Mouse (Mus musculus) hindbrain, embryonic 13.5 days (tissue): ENCODE measurements around the gene Castor2. TPM values are rescaled to one million over a fixed set of nuclear protein-coding genes. Genes with fewer than 3 reads are reported as not detected.

Source experiments
- ATAC-seq: fragments of 200-750 bp; cut with Nextera tagmentation; 2 replicates; pipeline ENCODE4 v1.8.0; 2017; ENCODE audit warnings: moderate TSS enrichment; ENCODE audit not compliant: low FRiP score
- H3K27ac ChIP-seq: fragments of 300-500 bp; sonication (generic); 2 replicates; pipeline ENCODE4 v1.5.1; 2015; ENCODE audit warnings: inconsistent platforms, mild to moderate bottlenecking, moderate library complexity
- H3K27me3 ChIP-seq: fragments of 300-500 bp; sonication (generic); 2 replicates; pipeline ENCODE4 v1.6.1; 2015; ENCODE audit warnings: mild to moderate bottlenecking, inconsistent platforms
- H3K36me3 ChIP-seq: fragments of 300-500 bp; sonication (generic); 2 replicates; pipeline ENCODE4 v1.6.1; 2015; ENCODE audit warnings: mild to moderate bottlenecking, inconsistent platforms
- H3K4me1 ChIP-seq: fragments of 300-500 bp; sonication (generic); replicated peaks from 2 replicates; pipeline ENCODE4 v1.6.1; 2015; ENCODE audit warnings: inconsistent platforms
- H3K4me2 ChIP-seq: fragments of 300-500 bp; sonication (generic); 2 replicates; pipeline ENCODE4 v1.6.1; 2015; ENCODE audit warnings: inconsistent platforms, mild to moderate bottlenecking, moderate library complexity
- H3K4me3 ChIP-seq: fragments of 300-500 bp; sonication (generic); 2 replicates; pipeline ENCODE4 v1.5.1; 2015; ENCODE audit warnings: mild to moderate bottlenecking, inconsistent platforms
- H3K9ac ChIP-seq: fragments of 300-500 bp; sonication (generic); 2 replicates; pipeline ENCODE4 v1.6.1; 2015; ENCODE audit warnings: mild to moderate bottlenecking, inconsistent platforms
- H3K9me3 ChIP-seq: fragments of 300-500 bp; sonication (generic); 2 replicates; pipeline ENCODE4 v1.6.1; 2016; ENCODE audit warnings: inconsistent platforms
- WGBS: fragments of 180-500 bp; shearing (Covaris S2); methylation state at CpG from one replicate; pipeline ENCODE4 v1.1.7; 2015; 5-methylcytosine and 5-hydroxymethylcytosine counted together
- polyA plus RNA-seq: library from polyadenylated mRNA; unstranded; fragments of >200 nt; fragmentation: Nextera tagmentation; extraction: Ambion mirVana; gene quantifications from 2 replicates; pipeline ENCODE4 v1.2.1, GENCODE M21; 2015

The Castor2 gene
- polyA plus RNA-seq, 1 experiment from 2014 or later: 29.3 TPM

- WGBS: 89% methylated on average over 5 of the region's 5 CpGs
- Histone ChIP-seq H3K36me3 (peaks cover 65% of the 10 kb centered on the region), H3K4me3 (no peak overlapping the region), H3K27ac (no peak overlapping the region), H3K4me1 (0 out of 2 replicates have a peak, but pooled peaks cover 4% of the 10 kb centered on the region), H3K4me2 (no peak overlapping the region), H3K9ac (no peak overlapping the region), H3K9me3 (no peaks in the 10 kb centered on the region), H3K27me3 (no peaks in the 10 kb centered on the region)
- ATAC-seq: no peak
Observed at GRCm38 (mm10) chr5:134114981-134115380, 15.5 kb downstream of the Castor2 start.

DNA sequence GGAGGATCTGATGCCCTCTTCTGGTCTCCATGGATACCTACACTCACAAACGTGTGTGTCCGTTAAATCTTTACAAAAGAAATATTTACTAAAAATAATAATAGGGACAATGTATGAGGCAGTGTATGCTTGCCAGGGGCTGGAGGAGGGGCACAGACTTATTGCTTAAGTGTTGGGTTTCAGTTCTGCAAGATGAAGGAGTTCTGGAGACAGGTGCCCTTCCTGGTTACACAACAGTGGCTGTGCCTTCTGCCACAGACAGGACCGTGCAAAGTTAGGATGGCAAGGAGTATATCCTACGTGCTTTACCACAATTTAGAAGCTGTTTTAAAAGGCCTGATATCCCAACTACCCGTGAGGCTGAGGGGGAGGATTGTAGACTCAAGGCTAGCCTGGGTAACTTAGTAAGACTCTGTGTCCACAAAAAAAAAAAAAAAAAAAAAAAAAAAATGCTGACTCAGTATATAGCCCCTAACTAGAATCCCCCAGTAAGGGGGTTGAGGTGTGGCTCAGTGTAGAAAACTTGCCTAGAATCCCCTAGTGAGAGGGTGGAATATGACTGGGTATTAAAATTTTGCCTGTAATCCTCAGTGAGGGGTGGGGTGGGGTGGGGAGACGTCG, 16.2 kb downstream of the Castor2 start:
- Histone ChIP-seq H3K27me3 (no peaks in the 10 kb centered on the region), H3K4me1 (0 out of 2 replicates have a peak, but pooled peaks cover 4% of the 10 kb centered on the region), H3K4me3 (no peak overlapping the region), H3K27ac (no peak overlapping the region), H3K4me2 (no peak overlapping the region), H3K9ac (no peak overlapping the region), H3K9me3 (no peaks in the 10 kb centered on the region), H3K36me3 (peaks cover 57% of the 10 kb centered on the region)
- no peak for ATAC-seq
- WGBS: 94% methylated on average over 7 of the region's 7 CpGs

- Histone ChIP-seq H3K9me3 (no peaks in the 10 kb centered on the region), H3K4me3 (no peak overlapping the region), H3K36me3 (peaks cover 32% of the 10 kb centered on the region), H3K27me3 (no peaks in the 10 kb centered on the region), H3K9ac (no peak overlapping the region), H3K4me2 (no peak overlapping the region), H3K4me1 (peaks cover 11% of the 10 kb centered on the region), H3K27ac (no peak overlapping the region)
- no peak for ATAC-seq
- whole genome bisulfite sequencing: 94% methylated on average over 15 of the region's 15 CpGs
Observed at GRCm38 (mm10) chr5:134118798-134119407, 19.4 kb downstream of the Castor2 start.

GRCm38 (mm10) chr5:134119481-134120120, 20.1 kb downstream of the Castor2 start:
- ATAC-seq: no peak
- H3K4me1 ChIP-seq: peaks cover 11% of the 10 kb centered on the region
- H3K9me3 ChIP-seq: no peaks in the 10 kb centered on the region
- WGBS: 75% methylated on average over 10 of the region's 10 CpGs
- no peak overlapping the region for H3K27ac ChIP-seq
- H3K9ac ChIP-seq: no peak overlapping the region
- H3K4me2 ChIP-seq: no peak overlapping the region
- H3K36me3 ChIP-seq: peaks cover 32% of the 10 kb centered on the region
- no peaks in the 10 kb centered on the region for H3K27me3 ChIP-seq
- H3K4me3 ChIP-seq: no peak overlapping the region

- Histone ChIP-seq H3K36me3 (peaks cover 36% of the 10 kb centered on the region), H3K4me1 (peaks cover 11% of the 10 kb centered on the region), H3K4me2 (no peak overlapping the region), H3K4me3 (no peak overlapping the region), H3K9ac (no peak overlapping the region), H3K27me3 (no peaks in the 10 kb centered on the region), H3K9me3 (no peaks in the 10 kb centered on the region), H3K27ac (no peak overlapping the region; the same call in 1 of the 2 replicates)
- 85% methylated on average over 3 of the region's 3 CpGs for WGBS
- ATAC-seq: no peak
Observed at GRCm38 (mm10) chr5:134120135-134120534, 20.6 kb downstream of the Castor2 start.

- no peaks in the 10 kb centered on the region for H3K9me3 ChIP-seq
- no peak for ATAC-seq
- H3K4me3 ChIP-seq: no peak overlapping the region
- peaks cover 11% of the 10 kb centered on the region for H3K4me1 ChIP-seq
- peaks cover 45% of the 10 kb centered on the region for H3K36me3 ChIP-seq
- no peak overlapping the region for H3K9ac ChIP-seq
- 57% methylated on average over 9 of the region's 9 CpGs for WGBS
- no peak overlapping the region for H3K4me2 ChIP-seq
- H3K27ac ChIP-seq: no peak overlapping the region
- H3K27me3 ChIP-seq: no peaks in the 10 kb centered on the region
Observed at GRCm38 (mm10) chr5:134121138-134121892, 21.8 kb downstream of the Castor2 start.

DNA sequence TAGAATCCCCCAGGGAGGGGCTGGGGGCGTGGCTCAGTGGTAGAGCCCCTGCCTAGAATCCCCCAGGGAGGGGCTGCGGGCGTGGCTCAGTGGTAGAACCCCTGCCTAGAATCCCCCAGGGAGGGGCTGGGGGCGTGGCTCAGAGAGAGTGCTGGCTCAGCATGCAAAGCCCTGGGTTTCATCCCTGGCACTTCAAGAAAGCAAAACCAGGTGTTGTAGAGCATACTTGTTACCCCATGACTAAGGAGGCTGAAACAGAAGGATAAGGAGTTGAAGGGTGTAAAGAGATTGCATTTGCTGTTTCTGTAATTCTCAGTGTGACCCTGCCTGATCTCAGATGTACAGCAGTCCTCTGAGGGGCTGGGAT, 22.4 kb downstream of the Castor2 start:
- Histone ChIP-seq H3K27ac (no peak overlapping the region), H3K27me3 (no peaks in the 10 kb centered on the region), H3K9me3 (no peaks in the 10 kb centered on the region), H3K36me3 (peaks cover 50% of the 10 kb centered on the region), H3K4me1 (peaks cover 11% of the 10 kb centered on the region), H3K4me2 (no peak overlapping the region), H3K4me3 (no peak overlapping the region), H3K9ac (no peak overlapping the region)
- 83% methylated on average over 4 of the region's 4 CpGs for WGBS
- ATAC-seq: no peak

DNA sequence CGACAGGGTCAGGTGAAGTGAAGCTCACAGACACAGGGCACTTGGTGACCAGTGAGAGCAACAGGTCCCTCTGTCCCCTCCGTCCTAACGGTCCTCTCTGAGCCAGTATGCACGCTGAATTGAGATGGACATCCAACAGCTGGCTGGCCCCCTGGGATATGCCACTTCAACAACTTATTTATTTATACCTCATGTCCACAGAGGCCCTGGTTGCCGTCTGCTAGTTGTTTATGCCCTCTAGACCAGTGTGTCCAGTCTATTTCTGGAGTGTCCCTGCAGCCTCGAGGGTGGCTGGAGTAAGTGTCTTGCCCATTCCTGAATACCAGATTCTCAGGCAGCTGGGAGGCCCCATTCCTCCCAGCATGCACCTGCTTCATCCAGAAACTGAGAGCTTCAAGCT, 24.3 kb downstream of the Castor2 start:
- no peak for ATAC-seq
- 75% methylated on average over 6 of the region's 6 CpGs for WGBS
- Histone ChIP-seq H3K4me1 (peaks cover 11% of the 10 kb centered on the region), H3K9ac (no peak overlapping the region), H3K4me2 (no peak overlapping the region), H3K36me3 (peaks cover 49% of the 10 kb centered on the region), H3K27ac (no peak overlapping the region), H3K27me3 (no peaks in the 10 kb centered on the region), H3K4me3 (no peak overlapping the region), H3K9me3 (no peaks in the 10 kb centered on the region)

DNA sequence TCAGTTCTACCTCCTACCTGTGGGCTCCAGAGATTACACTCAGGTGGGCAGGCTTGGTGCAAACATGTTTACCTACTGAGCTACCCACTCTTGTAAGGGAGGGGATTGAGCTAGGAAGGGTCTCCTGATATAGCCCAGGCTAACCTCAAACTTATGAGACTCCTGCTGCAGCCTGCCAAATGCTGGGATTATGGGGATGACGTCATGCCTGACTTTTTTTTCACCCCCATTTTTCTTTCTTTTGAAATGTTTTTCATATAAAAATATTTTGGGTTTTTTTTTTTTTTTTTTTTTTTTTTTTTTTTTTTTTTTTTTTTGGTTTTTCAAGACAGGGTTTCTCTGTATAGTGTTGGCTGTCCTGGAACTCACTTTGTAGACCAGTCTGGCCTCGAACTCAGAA, 26.7 kb downstream of the Castor2 start:
- ATAC-seq: no peak
- H3K27ac ChIP-seq: no peak overlapping the region
- H3K36me3 ChIP-seq: peaks cover 44% of the 10 kb centered on the region
- H3K27me3 ChIP-seq: no peaks in the 10 kb centered on the region
- no peak overlapping the region for H3K4me3 ChIP-seq
- no peaks in the 10 kb centered on the region for H3K9me3 ChIP-seq
- H3K9ac ChIP-seq: no peak overlapping the region
- WGBS: 86% methylated on average over 2 of the region's 2 CpGs
- peaks cover 5% of the 10 kb centered on the region for H3K4me1 ChIP-seq
- no peak overlapping the region for H3K4me2 ChIP-seq

DNA sequence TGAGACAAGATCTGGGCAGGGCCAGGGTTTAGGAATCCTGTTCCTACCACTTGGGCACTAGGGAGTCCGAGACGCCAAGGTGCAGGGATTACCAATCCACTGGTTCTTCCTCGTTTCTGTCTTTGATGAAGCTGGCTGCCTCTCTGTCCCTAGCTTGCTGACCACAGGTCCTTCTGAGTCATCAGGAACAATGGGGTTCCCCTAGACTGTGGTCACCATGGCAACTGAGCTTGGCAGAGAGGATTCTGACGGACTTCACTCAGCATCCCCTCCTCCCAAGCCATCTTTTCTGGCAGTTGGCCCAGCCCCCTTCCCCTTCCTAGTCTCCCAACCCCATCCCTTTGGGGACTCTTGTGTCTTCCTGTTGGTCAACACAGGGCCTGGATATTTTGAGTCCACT, 32.1 kb downstream of the Castor2 start:
- 0 out of 2 replicates have a peak, but pooled peaks have one; percentile 21 for ATAC-seq
- H3K27ac ChIP-seq: 0 out of 2 replicates have a peak overlapping the region, but pooled peaks have one; percentile 18
- no peaks in the 10 kb centered on the region for H3K9me3 ChIP-seq

DNA sequence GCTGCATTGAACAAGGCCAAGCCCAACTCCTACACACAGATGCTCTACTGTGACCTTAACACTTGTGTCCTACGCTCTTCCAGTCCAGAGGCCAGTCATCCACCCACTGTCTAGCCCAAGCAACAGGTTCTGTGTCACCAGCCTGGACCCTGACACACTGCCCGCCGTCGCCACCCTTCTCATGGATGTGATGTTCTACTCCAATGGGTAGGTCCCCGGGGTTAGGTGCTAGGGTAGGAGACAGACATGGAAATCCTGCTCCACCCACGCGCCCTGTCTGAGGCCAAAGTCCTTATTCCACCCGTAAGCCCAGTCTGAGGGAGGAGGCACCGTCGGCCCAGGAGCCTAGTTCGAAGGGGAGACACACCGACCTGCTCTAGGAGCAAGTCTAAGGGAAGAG, 36.5 kb downstream of the Castor2 start:
- Histone ChIP-seq H3K9ac (no peak overlapping the region), H3K27ac (no peak overlapping the region), H3K4me3 (no peak overlapping the region), H3K27me3 (no peaks in the 10 kb centered on the region), H3K36me3 (peaks cover 86% of the 10 kb centered on the region), H3K9me3 (no peaks in the 10 kb centered on the region), H3K4me1 (peaks cover 10% of the 10 kb centered on the region), H3K4me2 (no peak overlapping the region)
- 96% methylated on average over 12 of the region's 12 CpGs for WGBS
- no peak for ATAC-seq

More for the DNA sequence above, 32.1 kb downstream of the Castor2 start:
- no peak overlapping the region for H3K9ac ChIP-seq
- no peak overlapping the region for H3K4me3 ChIP-seq
- peaks cover 10% of the 10 kb centered on the region for H3K4me1 ChIP-seq
- 15% methylated on average over 4 of the region's 4 CpGs for WGBS
- peaks cover 64% of the 10 kb centered on the region for H3K36me3 ChIP-seq
- H3K4me2 ChIP-seq: no peak overlapping the region
- H3K27me3 ChIP-seq: no peaks in the 10 kb centered on the region

GRCm38 (mm10) chr5:134137933-134138332, 38.4 kb downstream of the Castor2 start:
- Histone ChIP-seq H3K9ac (no peak overlapping the region), H3K4me3 (no peak overlapping the region), H3K36me3 (peaks cover 97% of the 10 kb centered on the region), H3K9me3 (no peaks in the 10 kb centered on the region), H3K4me1 (no peaks in the 10 kb centered on the region), H3K27me3 (no peaks in the 10 kb centered on the region), H3K4me2 (no peak overlapping the region), H3K27ac (no peak overlapping the region)
- ATAC-seq: no peak
- WGBS: 94% methylated on average over 5 of the region's 5 CpGs
